Mouse (Mus musculus): ENCODE measurements around the gene Gm49358.

DNA sequence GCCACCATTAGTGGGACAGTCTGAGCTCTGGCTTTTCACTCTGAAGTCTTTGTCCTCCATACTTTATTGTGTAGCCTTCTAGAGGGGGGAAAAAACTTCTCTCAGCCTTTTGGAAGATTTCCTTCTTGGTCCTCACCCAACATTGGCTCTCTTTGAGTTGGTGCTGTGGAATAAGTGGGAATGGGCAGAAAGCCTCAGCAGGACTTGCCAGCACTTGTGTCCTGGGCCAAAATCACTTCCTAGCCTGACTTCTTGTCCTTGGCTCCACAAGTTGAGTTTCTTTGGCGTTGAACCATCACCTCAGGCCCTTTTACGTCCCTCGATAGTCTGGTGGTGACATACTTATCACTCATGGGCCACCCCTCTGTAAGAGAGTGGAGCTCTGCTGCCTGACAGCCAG, 35.6 kb upstream of the Gm49358 start:
- TF ChIP-seq CTCF (IDR thresholded peaks at IDR 0.05; ENCODE audit: borderline replicate concordance, insufficient read depth, low read depth, low read length) = no peak
- no peak for TF ChIP-seq POLR2A (IDR thresholded peaks at IDR 0.05; ENCODE audit: borderline replicate concordance, insufficient read depth, low read length)
